Mouse (Mus musculus): ENCODE results near the gene Samd1. TPM values are rescaled to one million over a fixed set of nuclear protein-coding genes. Genes with fewer than 3 reads are reported as not detected.
A peak's percentile ranks its signal among the peaks of the same experiment; 100 is the strongest.

Gene Samd1
- polyA plus RNA-seq, 1 experiment from 2014 or later = 16.5 TPM

- ATAC-seq (ENCODE audit: insufficient read depth, low FRiP score, low TSS enrichment) (no peak), DNase-seq (ENCODE audit: low spot score) (no peak)
- Histone ChIP-seq H3K4me1 (ENCODE audit: control insufficient read depth, insufficient read depth, low read length) (peaks cover 8% of the 10 kb centered on the region; the same call in 1 of the 2 replicates), H3K4me3 (ENCODE audit: low read depth, low read length) (no peak overlapping the region), H3K9me3 (ENCODE audit: control insufficient read depth, low read length) (no peaks in the 10 kb centered on the region), H3K4me2 (ENCODE audit: low read depth) (no peak overlapping the region), H3K27ac (ENCODE audit: low read depth, low read length) (no peak overlapping the region), H3K36me3 (ENCODE audit: control insufficient read depth, insufficient read depth, low read length) (no peaks in the 10 kb centered on the region), H3K27me3 (ENCODE audit: control insufficient read depth, insufficient read depth, low read length) (peaks cover 40% of the 10 kb centered on the region), H3K9ac (ENCODE audit: low read length) (no peak overlapping the region)
- WGBS = 67% methylated on average over 3 of the region's 3 CpGs
Observed at GRCm38 (mm10) chr8:84046505-84046904, 49.0 kb downstream of the Samd1 start.

DNA sequence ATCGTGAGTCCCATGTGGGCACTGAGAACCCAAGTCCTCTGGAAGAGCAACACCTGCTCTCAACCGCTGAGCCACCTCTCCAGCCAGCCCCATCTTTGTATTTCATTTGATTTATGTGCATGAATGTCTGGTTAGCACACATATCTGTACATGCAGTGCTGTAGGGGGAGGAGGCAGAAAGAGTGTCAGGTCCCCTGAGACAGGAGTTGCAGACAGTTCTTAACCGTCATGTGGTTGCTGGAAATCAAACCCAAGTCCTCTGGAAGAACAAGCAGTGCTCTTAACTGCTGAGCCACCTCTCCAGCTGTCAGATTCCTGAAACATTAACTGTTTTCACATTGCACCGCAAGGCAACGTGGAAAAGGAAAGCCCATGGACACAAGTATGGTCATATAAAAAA lies 50.7 kb downstream of the Samd1 start:
- Histone ChIP-seq H3K36me3 (ENCODE audit: control insufficient read depth, insufficient read depth, low read length) (no peaks in the 10 kb centered on the region), H3K27me3 (ENCODE audit: control insufficient read depth, insufficient read depth, low read length) (peaks cover 24% of the 10 kb centered on the region), H3K9ac (ENCODE audit: low read length) (no peak overlapping the region), H3K27ac (ENCODE audit: low read depth, low read length) (no peak overlapping the region), H3K4me1 (ENCODE audit: control insufficient read depth, insufficient read depth, low read length) (peaks cover 2% of the 10 kb centered on the region; the same call in 1 of the 2 replicates), H3K4me2 (ENCODE audit: low read depth) (no peak overlapping the region), H3K4me3 (ENCODE audit: low read depth, low read length) (no peak overlapping the region), H3K9me3 (ENCODE audit: control insufficient read depth, low read length) (no peaks in the 10 kb centered on the region)
- no peak for ATAC-seq (ENCODE audit: insufficient read depth, low FRiP score, low TSS enrichment)
- 74% methylated on average over 5 of the region's 5 CpGs for WGBS
- no peak for DNase-seq (ENCODE audit: low spot score)

MicroRNAs within 50 kb of the gene (microRNA counts, 519-probe panel; counts per million panel counts)
- 171 counts per million, percentile 57 among the panel's probes with 10 or more counts for microRNA mmu-miR-1199

Small RNA genes lying within 50 kb of the gene (microRNA-seq; reads per million reads assigned to microRNA genes)
- not detected for gene Mir1199
- 1.8 reads per million for gene Mir8111

Other genes with a start within 250 kb of the Samd1 start
- gene Adgrl1, start 97.6 kb upstream of the Samd1 start, polyA plus RNA-seq (2014; fragmentation: Nextera tagmentation; extraction: Ambion mirVana) = 20.6 and 21.6 TPM in 2 replicates
- 0.44 and 0.57 TPM in 2 replicates for gene Gm10644, start 42.5 kb upstream of the Samd1 start, polyA plus RNA-seq (2014; fragmentation: Nextera tagmentation; extraction: Ambion mirVana)
- gene Asf1b, start 42.2 kb upstream of the Samd1 start, polyA plus RNA-seq (2014; fragmentation: Nextera tagmentation; extraction: Ambion mirVana) = 78.4 and 84.2 TPM in 2 replicates
- 154 and 171 TPM in 2 replicates for gene Prkaca, start 24.7 kb upstream of the Samd1 start, polyA plus RNA-seq (2014; fragmentation: Nextera tagmentation; extraction: Ambion mirVana)
- gene 1700067K01Rik, start 3.8 kb downstream of the Samd1 start, polyA plus RNA-seq (2014; fragmentation: Nextera tagmentation; extraction: Ambion mirVana) = 0.70 and 0.77 TPM in 2 replicates
- not detected in 2 replicates for gene 2210011C24Rik, start 14.5 kb downstream of the Samd1 start, polyA plus RNA-seq (2014; fragmentation: Nextera tagmentation; extraction: Ambion mirVana)
- gene Palm3, start 23.8 kb downstream of the Samd1 start, polyA plus RNA-seq (2014; fragmentation: Nextera tagmentation; extraction: Ambion mirVana) = 4.4 TPM in 2 replicates
- gene Il27ra, start 44.9 kb downstream of the Samd1 start, polyA plus RNA-seq (2014; fragmentation: Nextera tagmentation; extraction: Ambion mirVana) = 0.12 and 0.13 TPM in 2 replicates
- not detected in 2 replicates for gene Rln3, start 47.3 kb downstream of the Samd1 start, polyA plus RNA-seq (2014; fragmentation: Nextera tagmentation; extraction: Ambion mirVana)
- gene Gm10643, start 67.5 kb downstream of the Samd1 start, polyA plus RNA-seq (2014; fragmentation: Nextera tagmentation; extraction: Ambion mirVana) = 1.8 and 2.6 TPM in 2 replicates
- 9.6 TPM in 2 replicates for gene Rfx1, start 69.2 kb downstream of the Samd1 start, polyA plus RNA-seq (2014; fragmentation: Nextera tagmentation; extraction: Ambion mirVana)
- 17.0 and 17.1 TPM in 2 replicates for gene Dcaf15, start 107.1 kb downstream of the Samd1 start, polyA plus RNA-seq (2014; fragmentation: Nextera tagmentation; extraction: Ambion mirVana)
- 0.27 TPM in 1 of 2 replicates, not detected in the other for gene Podnl1, start 128.3 kb downstream of the Samd1 start, polyA plus RNA-seq (2014; fragmentation: Nextera tagmentation; extraction: Ambion mirVana)
- gene Cc2d1a, start 150.3 kb downstream of the Samd1 start, polyA plus RNA-seq (2014; fragmentation: Nextera tagmentation; extraction: Ambion mirVana) = 11.2 and 12.4 TPM in 2 replicates
- 1.0 and 1.3 TPM in 2 replicates for gene 4930432K21Rik, start 150.4 kb downstream of the Samd1 start, polyA plus RNA-seq (2014; fragmentation: Nextera tagmentation; extraction: Ambion mirVana)
- 6.2 TPM in 2 replicates for gene Nanos3, start 187.5 kb downstream of the Samd1 start, polyA plus RNA-seq (2014; fragmentation: Nextera tagmentation; extraction: Ambion mirVana)
- gene Zswim4, start 239.4 kb downstream of the Samd1 start, polyA plus RNA-seq (2014; fragmentation: Nextera tagmentation; extraction: Ambion mirVana) = 34.9 and 35.5 TPM in 2 replicates